Mouse (Mus musculus) kidney, adult 10 weeks (tissue): ENCODE data around the gene Ptgfrn. TPM values are rescaled to one million over a fixed set of nuclear protein-coding genes. Genes with fewer than 3 reads are reported as not detected.

Experiments
- polyA plus RNA-seq: library from polyadenylated mRNA; stranded (reverse); fragments of 350-450 nt; fragmentation: Illumina TruSeq; extraction: RNeasy Lipid Tissue Mini Kit (QIAGEN cat#74804); gene quantifications from one replicate; pipeline ENCODE4 v1.2.3, GENCODE M21; 2014; ENCODE audit warnings: low read depth, low replicate concordance

The Ptgfrn gene
- polyA plus RNA-seq: 3.6 TPM

GRCm38 (mm10) chr3:101110043-101110837 is at the start of gene Ptgfrn:
Gene Ptgfrn, minus strand, starts transcription at chr3:101110278.

DNA sequence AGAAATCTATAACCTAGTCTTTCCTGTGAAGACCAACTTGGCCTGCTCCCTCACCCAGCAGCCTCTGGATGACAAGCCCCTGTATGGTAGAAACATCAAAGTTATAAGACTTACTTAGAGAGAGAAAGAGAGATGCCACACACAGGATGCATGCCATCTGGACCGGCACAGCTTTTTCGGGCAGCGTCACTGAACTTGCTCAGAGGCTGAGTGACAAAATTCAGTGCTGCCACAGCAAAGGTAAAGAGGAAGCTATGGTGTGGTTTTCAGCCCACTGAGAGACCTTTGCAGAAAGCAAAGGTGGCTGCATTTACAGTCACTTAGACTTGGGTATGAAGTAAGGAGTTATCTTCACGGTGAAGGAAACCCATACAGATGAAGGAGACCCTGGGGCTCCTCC is 80.7 kb downstream of the Ptgfrn start, which contains the start of gene Cd101:
Cd101 (minus strand) TSS at position 218 of the 400 bp plus-strand sequence.

Other genes with a start within 250 kb of the Ptgfrn start
- 0.24 TPM for gene Trim45, start 188.1 kb downstream of the Ptgfrn start, polyA plus RNA-seq
- 2.7 TPM for gene Ttf2, start 140.6 kb downstream of the Ptgfrn start, polyA plus RNA-seq
- gene Cd101, start 80.7 kb downstream of the Ptgfrn start, polyA plus RNA-seq: not detected
- not detected for gene Cd2, start 177.7 kb upstream of the Ptgfrn start, polyA plus RNA-seq